Mouse (Mus musculus): ENCODE results near the gene Defb48. TPM values are rescaled to one million over a fixed set of nuclear protein-coding genes. Genes with fewer than 3 reads are reported as not detected.

The Defb48 gene
- polyA plus RNA-seq (2012; fragmentation: generic; extraction: Trizol) = not detected

DNA sequence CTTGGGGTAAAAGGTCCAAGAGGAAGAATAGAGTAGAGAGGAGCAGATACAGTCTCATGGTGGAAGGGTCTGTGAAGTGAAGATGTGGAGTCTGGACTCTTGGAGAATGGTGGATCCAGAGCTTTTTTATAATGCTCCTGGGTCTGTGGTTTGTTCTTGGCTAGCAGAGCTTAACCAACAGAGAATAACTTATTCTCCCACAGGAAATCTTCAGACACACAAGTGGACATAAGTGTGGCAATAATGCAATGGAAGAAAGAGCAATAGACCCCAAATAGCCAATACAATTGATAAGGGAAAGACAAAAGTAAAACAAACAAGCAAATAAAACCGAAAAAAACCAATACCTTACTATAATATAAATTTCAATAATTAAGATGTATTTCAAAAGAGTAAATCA is at the start of gene Defb48:
Gene Defb48, minus strand, starts transcription at position 101 of the 400 bp plus-strand sequence.

DNA sequence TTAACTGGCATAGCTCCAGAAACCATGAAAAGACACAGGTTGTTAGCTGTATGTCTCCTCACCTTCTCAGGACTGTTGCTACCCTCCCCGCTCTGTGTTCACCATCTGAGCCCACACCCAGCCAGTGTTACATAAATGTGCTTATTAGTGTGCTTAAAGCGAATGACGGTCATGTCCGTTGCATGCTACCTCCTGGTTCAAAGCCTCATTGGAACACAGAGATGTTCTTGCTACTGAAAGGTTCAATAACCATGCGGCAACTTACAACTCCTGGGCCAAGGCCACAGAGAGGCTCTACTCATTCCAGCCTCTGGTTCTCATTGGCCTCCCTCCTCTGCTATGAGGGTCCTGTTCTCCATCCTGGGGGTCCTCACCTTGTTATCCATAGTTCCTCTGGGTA is 27.2 kb upstream of the Defb48 start, which contains the start of gene Defb43:
Gene Defb43, plus strand, starts transcription at position 301 of the 400 bp plus-strand sequence.

DNA sequence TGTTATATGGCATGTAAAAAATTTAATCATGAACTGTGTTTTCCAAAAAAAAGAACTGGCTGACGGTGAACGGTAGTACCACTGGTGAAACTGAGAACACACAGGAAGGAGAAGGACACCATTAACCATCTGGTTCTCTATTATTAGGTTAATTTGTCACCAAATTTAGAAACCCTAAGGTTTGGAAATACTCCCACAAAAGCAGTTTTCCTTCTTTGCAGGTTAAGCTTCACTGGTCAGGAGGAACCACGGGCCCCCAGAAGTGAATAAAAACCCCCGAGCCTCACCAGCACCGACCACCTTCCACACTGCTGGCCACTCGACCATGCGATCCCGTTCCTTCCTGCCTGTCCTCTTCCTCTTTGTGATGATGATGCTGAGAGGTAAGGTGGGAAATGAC is 13.5 kb upstream of the Defb48 start, which contains the start of gene Defb47:
Gene Defb47, plus strand, starts transcription at position 301 of the 400 bp plus-strand sequence.

Other genes with a start within 250 kb of the Defb48 start
- 1 to 10 TPM in 1 of 2 experiments, under 1 TPM in 1; 0.50 to 2.0 TPM for gene Ints6, start 223.3 kb downstream of the Defb48 start, polyA plus RNA-seq (2012; fragmentation: generic; extraction: Trizol)
- gene Wdfy2, start 146.8 kb downstream of the Defb48 start, polyA plus RNA-seq (2012; fragmentation: generic; extraction: Trizol) = 1 to 10 TPM in 1 of 2 experiments, under 1 TPM in 1; 0.39 to 4.1 TPM
- under 1 TPM in 1 of 2 experiments, not detected in 1; 0.40 TPM for gene Defb47, start 13.6 kb upstream of the Defb48 start, polyA plus RNA-seq (2012; fragmentation: generic; extraction: Trizol)
- under 1 TPM in 1 of 2 experiments, not detected in 1; 0.08 TPM for gene Defb43, start 27.3 kb upstream of the Defb48 start, polyA plus RNA-seq (2012; fragmentation: generic; extraction: Trizol)
- gene Defb42, start 62.5 kb upstream of the Defb48 start, polyA plus RNA-seq (2012; fragmentation: generic; extraction: Trizol) = 1 to 10 TPM in 1 of 2 experiments, under 1 TPM in 1; 0.43 to 1.5 TPM
- not detected for gene Defb30, start 65.5 kb upstream of the Defb48 start, polyA plus RNA-seq (2012; fragmentation: generic; extraction: Trizol)

Measured in C3H10T1/2 (cell line).